Mouse (Mus musculus) gastrocnemius, postnatal 25 days (tissue): ENCODE data around the gene Prdx2. TPM values are rescaled to one million over a fixed set of nuclear protein-coding genes. Genes with fewer than 3 reads are reported as not detected.

Source experiments
- DNase-seq: peaks from one replicate; pipeline ENCODE4 v3.0.0; 2022
- total RNA-seq, 2 experiments: library from RNA; stranded (reverse); gene quantifications; 1 replicate in 1 of 2; 2 replicates in 1 of 2; pipeline ENCODE4 v1.2.3; 2021

The Prdx2 gene
- total RNA-seq, 2 experiments from 2014 or later = 192 to 200 TPM

DNA sequence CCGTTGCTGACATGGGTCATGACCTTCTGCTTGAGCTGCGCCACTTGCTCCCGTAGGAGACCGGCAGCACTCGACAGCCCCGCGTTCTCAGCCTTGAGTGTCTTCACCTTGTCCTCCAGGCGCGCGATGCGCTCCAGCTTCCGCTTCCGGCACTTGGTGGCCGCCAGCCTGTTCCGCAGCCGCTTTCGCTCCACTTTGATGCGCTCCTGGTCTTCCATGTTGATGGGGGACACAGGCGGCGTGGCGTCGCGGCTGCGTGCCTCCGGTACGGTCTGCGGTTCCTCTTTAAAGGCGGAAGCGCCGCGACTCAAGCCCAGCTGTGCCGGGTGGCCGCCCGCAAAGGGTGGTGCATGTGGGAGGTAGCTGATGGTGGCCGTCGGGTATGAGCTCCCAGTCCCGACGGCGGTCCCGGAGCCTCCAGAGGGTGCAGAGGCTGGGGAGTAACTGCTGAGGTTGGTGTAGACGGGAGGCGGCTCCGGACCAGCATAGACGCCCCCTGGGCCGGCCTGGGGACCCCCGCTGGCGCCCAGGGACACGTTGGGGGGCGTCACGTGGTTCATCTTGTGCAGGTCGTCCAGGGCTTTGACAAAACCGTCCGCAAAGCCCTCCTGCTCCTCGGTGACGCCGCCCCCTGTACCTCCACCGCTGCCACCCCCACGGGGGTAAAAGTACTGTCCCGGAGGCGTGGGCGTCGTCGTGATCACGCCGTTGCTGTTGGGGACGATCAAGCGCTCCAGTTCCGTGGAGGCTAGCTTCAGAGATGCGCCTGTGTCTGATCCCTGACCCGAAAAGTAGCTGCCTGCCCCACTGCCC lies 8.3 kb downstream of the Prdx2 start:
- DNase-seq = peak; percentile 63

DNA sequence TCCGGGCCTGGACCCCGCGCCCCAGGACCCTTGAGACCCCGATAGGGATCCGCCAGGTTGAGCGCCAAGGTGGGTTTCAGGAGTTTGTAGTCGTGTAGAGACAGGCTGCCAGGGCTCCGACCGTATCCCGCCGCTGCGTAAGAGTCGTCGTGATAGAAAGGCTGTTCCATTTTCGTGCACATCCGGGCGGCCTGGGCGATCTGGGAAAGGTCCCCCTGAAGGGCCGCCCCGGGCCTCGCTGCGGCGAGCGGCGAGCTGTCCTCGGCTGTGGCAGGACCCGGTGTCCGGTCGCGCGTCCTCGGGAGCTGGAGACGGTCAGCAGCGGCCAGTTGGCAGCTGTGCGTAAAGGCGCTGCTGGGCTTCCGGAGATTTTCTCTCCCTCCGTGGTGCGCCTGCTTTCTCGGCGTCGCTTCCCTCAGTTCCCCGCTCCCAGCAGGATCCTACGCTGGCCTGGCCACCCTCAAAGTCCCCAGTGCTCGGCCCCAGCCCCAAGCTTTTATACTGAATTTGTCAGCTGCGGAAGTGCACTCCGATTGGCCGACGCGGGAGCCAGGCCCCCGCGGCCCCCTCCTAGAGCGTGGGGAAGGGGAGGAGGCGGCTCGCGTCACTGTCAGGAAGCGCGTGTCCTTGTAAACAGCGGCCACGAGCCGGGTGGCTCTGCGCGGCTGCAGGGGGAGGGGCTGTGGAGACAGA lies 9.0 kb downstream of the Prdx2 start, which contains the start of gene Junb:
Gene Junb (minus strand): TSS at position 471 of the 693 bp plus-strand sequence.
- peak; percentile 98 for DNase-seq

DNA sequence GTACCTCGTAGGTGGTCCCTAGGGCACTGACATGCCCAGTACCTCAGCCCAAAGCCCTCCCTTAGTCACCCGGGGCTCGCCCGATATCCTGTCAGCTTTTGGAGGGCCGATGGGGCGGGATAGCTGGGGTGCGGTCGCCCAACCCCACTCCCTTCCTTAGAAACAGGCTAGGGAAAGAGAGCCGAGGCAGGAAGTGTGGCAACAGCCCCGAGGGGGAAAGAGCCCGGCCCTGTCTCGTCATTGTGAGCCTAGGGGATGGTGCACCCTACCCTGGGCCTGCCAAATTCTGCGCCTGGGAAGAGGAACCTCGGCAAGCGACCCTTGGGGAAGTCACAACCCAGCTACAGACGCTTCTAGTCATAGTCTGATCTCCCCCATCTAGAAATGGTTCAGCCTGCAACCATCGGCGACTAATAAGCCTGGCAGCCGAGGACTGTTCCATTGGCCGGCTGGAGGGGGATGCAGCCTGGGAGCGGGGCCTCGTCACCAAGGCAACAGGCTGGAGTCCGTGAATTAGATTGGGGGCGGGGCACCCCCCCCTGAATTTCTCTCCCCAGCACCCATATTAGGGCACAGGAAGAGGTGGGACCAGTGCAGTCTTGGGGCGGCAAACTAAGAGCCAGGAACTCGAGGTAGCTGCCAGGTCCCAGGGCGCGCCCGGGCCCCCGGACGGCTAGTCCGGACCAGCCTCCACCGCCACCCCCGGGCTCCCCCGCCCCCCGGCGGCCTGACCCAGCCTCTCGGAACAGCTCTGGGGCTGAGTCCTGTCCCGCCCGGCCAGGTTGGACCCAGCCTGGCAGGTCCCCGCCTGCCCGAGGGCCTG lies 10.4 kb downstream of the Prdx2 start:
- peak; percentile 93 for DNase-seq

DNA sequence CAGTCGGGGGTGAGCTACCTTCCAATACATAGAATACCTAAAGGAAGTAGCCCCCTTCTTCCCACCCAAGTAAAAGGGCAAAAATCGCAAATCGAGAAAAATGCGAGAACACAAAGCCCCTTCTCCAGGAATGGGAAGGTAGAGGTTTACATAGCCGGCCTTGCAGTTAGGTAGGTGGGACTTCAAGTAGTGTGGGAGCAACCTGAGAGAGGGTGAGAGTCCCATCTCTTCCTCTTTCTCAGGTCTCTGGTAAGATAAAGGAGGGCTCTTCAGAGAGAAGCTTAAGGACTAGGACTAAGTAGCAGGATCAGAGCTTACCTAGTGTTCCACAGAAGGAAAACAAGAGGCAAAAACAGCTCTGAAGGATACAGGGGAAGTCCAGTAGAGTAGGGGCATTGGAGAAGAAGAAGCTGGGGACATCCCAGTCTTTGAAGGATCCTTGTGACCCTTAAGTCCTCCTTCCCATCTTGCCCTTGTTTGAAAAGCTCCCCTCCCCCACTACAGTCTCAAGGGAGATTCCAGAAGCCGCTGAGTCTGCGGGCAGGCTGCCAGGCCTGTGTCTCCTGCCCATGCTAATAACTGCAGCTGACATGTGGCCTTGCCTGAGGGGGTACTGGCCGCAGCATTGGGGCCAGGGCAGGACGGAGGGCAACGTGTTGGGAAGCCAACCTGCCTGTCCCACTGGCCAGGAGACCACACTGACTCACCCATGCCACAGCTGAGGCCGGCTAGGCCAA lies 11.4 kb downstream of the Prdx2 start:
- peak; percentile 57 for DNase-seq

DNA sequence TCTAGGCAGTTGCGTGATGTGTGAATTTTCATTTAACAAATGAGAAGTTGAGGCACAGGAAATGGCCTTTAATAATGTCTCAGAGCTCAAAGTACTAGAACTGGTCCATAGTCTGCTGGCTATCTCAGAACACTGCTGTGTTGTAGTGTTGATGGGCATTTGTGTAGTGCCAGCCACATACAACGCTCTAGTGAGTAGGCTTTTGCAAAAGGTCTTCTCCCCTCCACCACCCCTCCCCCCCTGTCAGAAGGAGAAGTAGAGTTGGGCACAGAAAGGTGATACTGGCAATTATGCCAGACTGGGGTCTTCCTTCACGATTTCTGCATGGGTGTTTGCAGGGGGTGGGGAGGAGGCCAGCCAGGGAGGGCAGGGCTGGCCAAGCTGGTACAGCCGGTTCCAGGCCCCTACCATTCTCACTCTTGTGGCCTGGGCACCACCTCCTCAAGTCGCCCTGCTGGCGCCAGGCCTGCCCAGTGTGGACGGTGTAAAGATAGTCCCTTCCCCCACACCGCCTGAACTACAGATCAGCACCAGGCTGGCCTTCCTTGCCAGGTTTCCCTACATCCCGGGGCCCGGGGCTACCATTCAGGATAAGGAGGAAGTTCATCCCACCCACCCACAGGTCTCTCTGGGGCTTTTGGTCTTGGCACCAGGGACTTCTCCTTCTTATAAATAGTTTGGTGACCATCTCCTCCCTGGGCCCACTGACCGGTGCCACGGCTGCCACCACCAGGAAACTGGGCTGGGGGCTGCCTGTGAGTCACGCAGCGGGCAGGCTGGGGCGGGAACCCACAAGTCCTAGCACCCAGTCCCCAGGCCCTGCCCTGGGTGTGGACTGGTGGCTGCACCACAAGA lies 12.5 kb downstream of the Prdx2 start:
- no peak for DNase-seq

DNA sequence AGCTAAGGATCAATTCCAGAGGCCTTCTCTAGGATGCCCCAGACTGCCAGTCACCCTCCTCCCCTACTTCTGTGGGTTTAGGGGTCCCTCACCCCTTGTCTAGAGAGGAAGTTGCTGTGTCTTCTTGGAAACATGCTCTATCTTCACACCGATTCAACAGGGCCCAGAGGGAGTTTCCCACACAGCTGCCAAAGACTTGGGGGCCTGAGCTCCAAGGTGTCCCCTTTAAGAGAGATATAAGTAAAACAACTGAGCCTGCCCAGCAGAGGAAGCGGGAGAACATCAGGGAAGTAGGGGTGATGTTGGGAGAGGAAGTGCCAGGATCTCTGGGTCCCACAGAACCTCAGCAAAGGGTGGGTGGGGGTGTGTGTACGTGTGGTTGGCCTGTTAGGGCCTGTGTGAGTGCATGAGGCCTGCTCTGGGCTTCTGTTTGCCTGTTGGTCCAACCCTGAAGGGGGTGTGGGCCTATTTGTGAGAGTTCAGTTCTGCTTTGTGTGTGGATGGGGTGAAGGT lies 13.2 kb downstream of the Prdx2 start:
- DNase-seq = no peak

DNA sequence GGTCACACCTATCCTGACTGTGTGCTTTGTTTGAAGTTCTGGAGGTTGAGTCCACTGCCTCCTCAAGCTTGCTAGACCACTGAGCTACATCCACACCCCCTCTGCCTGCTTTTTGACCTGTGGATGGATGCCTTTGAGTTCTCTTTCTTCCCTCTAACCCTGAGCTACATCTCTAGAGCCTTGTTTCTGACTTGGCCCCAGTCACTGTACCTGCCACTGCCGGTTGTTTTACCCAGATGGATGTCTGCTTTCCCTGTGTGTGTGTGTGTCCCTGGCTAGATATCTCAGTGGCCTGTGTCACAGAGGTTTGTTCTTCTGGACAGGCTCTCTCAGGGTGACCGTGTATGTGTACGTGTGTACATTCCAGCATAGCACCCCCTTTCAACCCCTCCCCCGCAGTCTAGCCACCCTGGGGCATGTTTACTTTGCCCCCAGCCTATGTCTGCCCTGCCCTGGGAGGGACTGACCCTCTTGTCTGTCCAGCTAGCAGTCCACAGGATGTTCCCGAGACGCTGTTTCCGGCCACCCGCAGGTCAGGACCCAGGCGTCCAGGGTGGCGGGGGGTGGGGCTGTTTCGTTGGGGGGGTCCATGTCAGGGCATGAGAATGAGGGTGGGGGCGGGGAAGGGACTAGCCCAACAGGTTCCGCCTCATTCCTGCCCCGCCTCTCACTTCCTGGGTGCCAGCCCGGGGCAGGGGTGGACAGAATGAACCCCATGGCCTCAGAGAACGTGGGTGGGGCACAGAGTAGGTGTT lies 15.1 kb downstream of the Prdx2 start:
- DNase-seq = peak; percentile 26

DNA sequence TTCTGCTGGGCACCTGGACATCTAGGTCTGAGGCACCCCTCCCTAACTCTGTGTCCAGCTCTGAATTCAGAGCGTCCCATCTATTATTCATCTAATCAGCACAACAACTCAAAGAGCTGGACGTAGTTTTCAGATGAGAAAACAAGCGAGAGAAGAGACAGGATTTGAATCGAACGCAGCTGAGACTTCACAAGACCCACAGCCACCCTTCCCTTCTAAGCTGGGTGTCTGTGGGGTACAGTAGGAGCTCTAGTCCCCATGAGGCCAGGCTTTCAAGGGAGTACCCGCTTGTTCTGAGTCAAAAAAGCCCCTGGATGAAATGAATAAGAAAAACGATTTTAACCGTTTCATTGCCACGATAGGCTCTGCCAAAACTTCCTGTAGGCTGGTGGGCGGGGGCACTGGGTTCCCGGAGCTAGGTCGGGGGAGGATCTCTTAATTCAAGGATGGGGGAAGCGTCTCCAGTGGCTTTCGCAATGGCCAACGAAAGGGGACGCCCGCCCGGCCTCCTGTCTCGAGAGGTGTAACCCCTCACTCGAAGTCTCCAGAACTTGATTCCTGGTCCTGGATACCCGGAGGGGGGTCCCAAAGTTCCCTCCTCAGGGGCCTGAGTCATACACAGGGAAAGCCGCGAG lies 15.8 kb downstream of the Prdx2 start:
- DNase-seq = no peak

DNA sequence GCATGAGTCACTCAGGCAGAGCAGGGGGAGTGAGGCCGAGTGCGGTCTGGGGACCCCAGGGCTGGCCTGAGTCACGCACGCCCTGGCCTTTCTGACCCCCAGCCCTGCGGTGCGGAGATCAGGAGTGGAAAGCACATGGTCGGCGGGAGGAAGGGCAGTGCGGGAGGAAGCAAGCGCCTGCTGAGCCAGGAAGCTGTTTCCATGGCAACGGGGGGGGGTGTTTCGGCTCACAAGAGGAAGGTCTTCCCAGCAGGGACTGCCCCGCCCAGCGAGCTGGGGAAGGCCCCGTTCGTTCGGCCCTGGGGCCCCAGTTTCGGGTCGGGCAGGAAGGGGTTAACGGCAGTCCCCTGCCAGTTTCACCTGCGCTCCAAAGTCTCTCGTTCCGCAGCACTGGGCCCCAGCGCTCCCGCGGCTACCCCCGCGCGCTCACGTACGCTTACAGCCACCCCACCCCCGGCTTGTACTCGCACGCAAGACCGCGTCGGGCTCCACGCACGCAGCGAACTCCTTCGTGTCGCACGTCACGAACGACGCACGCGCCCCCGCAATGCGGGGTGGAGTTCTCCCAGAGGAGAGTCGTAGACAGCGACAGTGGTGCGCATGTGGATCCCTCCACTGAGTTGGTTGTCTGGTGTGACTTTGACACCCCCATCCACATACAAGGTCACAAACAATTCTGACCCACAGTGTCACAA lies 16.4 kb downstream of the Prdx2 start:
- DNase-seq = peak; percentile 88

DNA sequence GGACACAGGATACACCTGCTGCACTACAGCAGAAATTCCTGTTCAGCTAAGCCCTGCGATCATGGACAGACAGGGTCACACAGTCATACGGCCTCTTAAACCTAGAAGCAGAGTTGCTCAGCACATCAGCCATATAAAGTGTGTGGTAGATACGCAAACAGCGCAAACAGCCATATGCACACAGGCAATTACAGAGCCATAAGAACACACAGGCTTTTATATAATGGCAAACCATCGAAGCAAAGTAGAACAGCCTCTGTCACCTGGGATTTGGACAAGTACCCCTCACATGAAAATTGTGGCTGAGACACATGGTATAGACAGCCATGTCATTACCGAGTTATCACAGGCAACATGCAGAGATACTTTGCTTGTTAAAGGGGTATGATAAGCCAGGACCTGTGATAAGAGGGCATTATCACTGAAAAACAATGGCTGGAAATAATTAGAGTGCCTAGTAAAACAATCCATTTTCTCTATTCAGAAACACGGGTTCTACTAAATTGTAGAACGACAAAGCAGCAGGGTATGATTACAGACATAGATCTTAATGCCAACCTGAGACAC lies 17.1 kb downstream of the Prdx2 start:
- DNase-seq = no peak

DNA sequence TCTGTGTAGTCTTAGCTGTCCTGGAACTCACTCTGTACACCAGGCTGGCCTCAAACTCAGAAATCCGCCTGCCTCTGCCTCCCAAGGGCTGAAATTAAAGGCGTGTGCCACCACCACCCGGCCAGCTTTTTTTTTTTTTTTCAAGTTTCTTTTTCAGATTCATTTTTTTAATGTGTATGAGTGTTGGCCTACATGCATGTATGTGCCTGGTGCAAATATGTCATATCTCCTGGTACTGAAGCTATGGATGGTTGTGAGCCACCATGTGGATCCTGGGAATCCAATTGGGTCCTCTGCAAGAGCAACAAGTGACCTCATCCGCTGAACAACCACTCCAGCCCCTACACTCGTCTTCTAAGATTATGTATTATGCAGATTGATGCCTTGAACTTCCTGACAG lies 18.0 kb downstream of the Prdx2 start:
- DNase-seq = no peak

DNA sequence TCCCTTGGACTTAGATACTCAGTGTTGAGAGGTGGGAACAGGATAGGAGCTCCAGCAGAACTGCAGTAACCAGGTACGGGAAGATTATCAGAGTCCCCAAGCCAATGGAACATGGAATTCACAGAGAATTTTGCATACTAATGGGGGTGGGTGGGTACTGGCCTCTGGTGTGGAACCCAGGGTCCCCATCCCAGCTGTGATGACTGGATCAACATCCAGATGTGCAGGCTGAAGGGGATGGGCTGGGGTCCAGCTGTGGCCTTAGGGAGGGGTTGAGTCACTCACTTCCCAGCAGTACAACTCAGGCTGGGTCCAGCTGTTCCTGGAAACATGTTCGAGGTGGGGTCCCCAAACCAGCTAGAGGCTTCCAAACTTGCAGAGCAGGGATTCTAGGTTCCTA lies 18.5 kb downstream of the Prdx2 start:
- DNase-seq = no peak

DNA sequence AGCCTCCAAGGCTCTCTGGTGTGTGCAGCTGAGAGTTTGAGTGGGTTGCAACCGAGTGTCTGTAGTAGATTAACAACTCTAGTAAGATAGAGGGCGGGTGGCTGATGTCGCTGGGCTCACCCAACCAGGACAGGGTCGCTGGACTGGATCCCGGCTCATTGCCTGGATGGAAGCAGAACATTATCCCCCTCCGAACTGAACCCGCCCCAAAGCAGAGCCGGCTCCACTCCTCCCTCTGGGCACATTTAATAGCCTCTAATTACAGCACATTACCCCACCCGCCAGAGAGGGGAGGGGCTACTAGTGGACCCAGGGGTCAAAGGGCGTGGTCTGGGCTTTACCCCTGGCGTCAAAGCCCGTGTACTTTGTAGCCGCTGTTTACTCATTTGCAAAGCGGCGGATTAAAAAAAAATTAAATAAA lies 19.9 kb downstream of the Prdx2 start:
- peak; percentile 70 for DNase-seq

DNA sequence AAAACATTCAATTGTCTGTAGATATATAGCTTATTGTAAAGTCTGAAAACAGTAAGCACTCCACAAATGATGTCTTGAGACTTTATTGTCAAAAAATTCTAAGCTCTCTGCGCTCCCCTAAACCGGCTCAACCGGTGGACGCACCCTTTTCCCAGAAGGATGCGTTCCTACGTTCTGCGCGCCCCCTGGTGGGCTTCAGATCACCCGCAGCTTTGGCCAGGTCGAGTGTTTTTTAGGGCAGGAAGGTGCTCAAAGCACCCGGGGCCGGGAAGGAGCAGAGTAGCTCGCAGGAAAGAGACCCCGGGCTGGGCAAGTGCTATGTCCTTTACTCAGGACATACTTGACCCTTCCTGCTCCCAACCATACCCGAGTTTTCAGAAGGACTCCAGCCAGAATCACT lies 20.4 kb downstream of the Prdx2 start:
- peak; percentile 88 for DNase-seq

DNA sequence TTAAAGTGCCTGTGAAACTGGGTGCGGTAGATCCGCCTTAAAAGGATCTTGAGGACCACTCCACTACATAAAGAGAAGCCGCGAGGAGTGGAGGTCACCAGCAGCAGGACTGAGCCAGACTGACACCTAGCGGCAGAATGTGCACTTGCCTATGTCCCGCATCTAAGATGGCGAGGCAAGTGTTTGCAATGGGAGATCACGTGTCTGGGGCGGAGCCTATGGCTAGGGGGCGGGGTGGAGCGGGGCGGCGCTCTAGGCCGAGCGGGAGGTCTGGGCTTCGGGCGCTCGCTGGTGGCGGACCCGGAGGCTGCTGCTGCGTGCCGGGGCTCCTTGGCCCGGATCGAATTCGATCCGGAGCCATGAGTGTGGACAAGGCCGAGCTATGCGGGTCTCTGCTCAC lies 21.0 kb downstream of the Prdx2 start, which contains the start of gene Hook2:
Gene Hook2 (plus strand): TSS at position 255 of the 400 bp plus-strand sequence.
- DNase-seq = peak; percentile 96

DNA sequence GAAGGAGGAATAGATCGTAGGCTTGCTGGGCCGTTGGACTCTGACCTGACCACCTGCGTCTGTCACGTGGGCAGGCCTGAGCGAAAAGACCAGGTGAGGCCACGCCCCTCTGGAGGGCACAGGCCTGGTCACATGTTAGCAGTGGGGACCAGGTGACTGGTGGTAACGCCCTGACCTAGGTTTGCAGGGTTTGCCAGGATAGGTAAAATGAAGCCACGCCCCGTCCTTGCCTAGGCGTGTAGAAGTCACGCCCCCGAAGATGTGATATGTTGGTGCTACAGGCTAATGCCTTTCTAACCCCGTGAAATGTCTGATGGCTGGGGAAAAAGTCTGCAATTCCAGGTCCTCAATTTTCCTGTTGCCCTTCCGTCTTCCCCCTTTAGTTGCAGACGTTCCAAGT lies 21.4 kb downstream of the Prdx2 start:
- DNase-seq = no peak

DNA sequence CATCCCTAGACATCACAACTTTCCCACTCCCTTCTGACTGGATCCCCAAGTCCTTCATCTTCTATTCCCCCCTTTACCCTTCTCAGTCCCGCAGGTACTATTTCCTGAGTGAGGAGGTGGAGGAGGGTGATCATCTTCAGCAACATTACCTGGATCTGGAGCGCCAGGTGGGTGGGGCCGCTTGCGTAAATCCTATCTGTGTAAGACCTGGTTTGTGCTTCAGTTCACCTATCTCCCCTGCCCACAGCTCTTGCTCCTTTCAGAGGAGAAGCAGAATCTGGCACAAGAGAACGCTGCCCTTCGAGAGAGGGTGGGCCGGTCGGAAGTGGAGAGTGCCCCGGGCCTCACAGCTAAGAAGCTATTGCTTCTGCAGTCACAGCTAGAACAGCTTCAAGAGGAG lies 25.0 kb downstream of the Prdx2 start:
- no peak for DNase-seq

DNA sequence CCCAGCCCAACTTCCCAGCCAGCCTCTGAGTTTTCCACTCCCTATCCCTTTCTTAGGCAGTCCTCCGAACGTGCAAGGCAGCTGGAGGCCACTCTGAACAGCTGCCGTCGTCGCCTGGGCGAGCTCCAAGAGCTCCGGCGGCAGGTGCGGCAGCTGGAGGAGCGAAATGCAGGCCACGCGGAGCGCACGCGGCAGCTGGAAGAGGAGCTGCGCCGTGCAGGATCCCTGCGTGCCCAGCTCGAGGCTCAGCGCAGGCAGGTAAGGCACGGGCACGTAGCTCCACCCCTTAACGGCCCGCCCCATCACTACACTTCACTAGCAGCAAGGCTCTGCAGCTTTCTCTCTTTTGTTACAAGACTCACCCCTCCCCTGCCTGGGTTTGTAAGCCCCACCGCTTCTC lies 26.3 kb downstream of the Prdx2 start:
- DNase-seq = no peak
